Mouse (Mus musculus) MEL (cell line): ENCODE measurements around the gene Rnf223. TPM values are rescaled to one million over a fixed set of nuclear protein-coding genes. Genes with fewer than 3 reads are reported as not detected.
A peak's percentile ranks its signal among the peaks of the same experiment; 100 is the strongest.

Experiments
- DNase-seq: peaks from one replicate; pipeline ENCODE4 v3.0.0; 2011; ENCODE audit warnings: low read depth, low spot score
- H3K27ac ChIP-seq: 2 replicates; pipeline ENCODE4 v1.5.1; 2012; ENCODE audit warnings: low read depth, mild to moderate bottlenecking, control low read depth, low read length, moderate library complexity; ENCODE audit not compliant: control insufficient read depth
- H3K27me3 ChIP-seq, 2 experiments: fragments of 150-350 bp in 1 of 2; sonication (generic) in 1 of 2; 2 replicates each; pipeline ENCODE4 v1.6.1; 2012; ENCODE audit warnings: low read length in 2 of 2, mild to moderate bottlenecking in 2 of 2, improper control_type of control experiment in 1 of 2, moderate library complexity in 1 of 2; ENCODE audit not compliant: insufficient read depth in 2 of 2, control insufficient read depth in 1 of 2
- H3K36me3 ChIP-seq, 2 experiments: 2 replicates each; pipeline ENCODE4 v1.6.1; 2012 to 2014; ENCODE audit warnings: low read length in 2 of 2, improper control_type of control experiment in 1 of 2, inconsistent platforms in 1 of 2, mild to moderate bottlenecking in 1 of 2; ENCODE audit not compliant: insufficient read depth in 2 of 2, control insufficient read depth in 1 of 2
- H3K4me1 ChIP-seq, 2 experiments: fragments of 150-350 bp in 1 of 2; sonication (generic) in 1 of 2; 2 replicates each; pipeline ENCODE4 v1.6.1; 2012; ENCODE audit warnings: low read length in 2 of 2, improper control_type of control experiment in 1 of 2, mild to moderate bottlenecking in 1 of 2; ENCODE audit not compliant: insufficient read depth in 2 of 2, control insufficient read depth in 1 of 2
- H3K4me3 ChIP-seq, 2 experiments: fragments of 150-350 bp in 1 of 2; sonication (generic) in 1 of 2; 2 replicates each; pipeline ENCODE4 v1.5.1; 2012; ENCODE audit warnings: low read depth in 2 of 2, low read length in 2 of 2, mild to moderate bottlenecking in 2 of 2, moderate library complexity in 2 of 2, control low read depth in 1 of 2, improper control_type of control experiment in 1 of 2; ENCODE audit not compliant: control insufficient read depth in 1 of 2, insufficient read depth in 1 of 2
- H3K79me2 ChIP-seq: 2 replicates; pipeline ENCODE4 v1.6.1; 2012; ENCODE audit warnings: mild to moderate bottlenecking, low read length, moderate library complexity; ENCODE audit not compliant: control insufficient read depth, poor library complexity, insufficient read depth
- H3K9ac ChIP-seq: 2 replicates; pipeline ENCODE4 v1.6.1; 2012; ENCODE audit warnings: low read depth, mild to moderate bottlenecking, control low read depth, low read length, moderate library complexity; ENCODE audit not compliant: control insufficient read depth, poor library complexity, severe bottlenecking
- H3K9me3 ChIP-seq: fragments of 150-350 bp; sonication (generic); replicated peaks from 2 replicates; pipeline ENCODE4 v1.6.1; 2012; ENCODE audit warnings: mild to moderate bottlenecking, low read length, improper control_type of control experiment, moderate library complexity; ENCODE audit not compliant: insufficient read depth
- E2F4 ChIP-seq: IDR thresholded peaks from 2 replicates; pipeline ENCODE4 v1.6.1; 2011; ENCODE audit warnings: low read depth, low read length, improper control_type of control experiment, borderline replicate concordance
- EP300 ChIP-seq, 2 experiments: IDR thresholded peaks; 2 replicates each; pipeline ENCODE4 v1.6.1; 2011; ENCODE audit warnings: improper control_type of control experiment in 2 of 2, low read length in 2 of 2, low read depth in 1 of 2, mild to moderate bottlenecking in 1 of 2
- KAT2A ChIP-seq: conservative IDR thresholded peaks from 2 replicates; pipeline ENCODE4 v1.6.1; 2012; ENCODE audit warnings: low read depth, low read length, improper control_type of control experiment, inconsistent platforms
- MAFK ChIP-seq: IDR thresholded peaks from 2 replicates; pipeline ENCODE4 v1.6.1; 2011; ENCODE audit warnings: low read depth, mild to moderate bottlenecking, low read length, improper control_type of control experiment, borderline replicate concordance
- MAX ChIP-seq: IDR thresholded peaks from 2 replicates; pipeline ENCODE4 v1.6.1; 2011; ENCODE audit warnings: low read length, improper control_type of control experiment
- MYB ChIP-seq: IDR thresholded peaks from 2 replicates; pipeline ENCODE4 v1.6.1; 2011; ENCODE audit warnings: mild to moderate bottlenecking, low read depth, low read length, improper control_type of control experiment
- MYC ChIP-seq: IDR thresholded peaks from 2 replicates; pipeline ENCODE4 v1.6.1; 2011; ENCODE audit warnings: low read depth, mild to moderate bottlenecking, low read length, improper control_type of control experiment, moderate library complexity
- NELFE ChIP-seq: IDR thresholded peaks from 2 replicates; pipeline ENCODE4 v1.6.1; 2011; ENCODE audit warnings: low read depth, low read length, improper control_type of control experiment
- NRF1 ChIP-seq: IDR thresholded peaks from 2 replicates; pipeline ENCODE4 v1.6.1; 2014; ENCODE audit warnings: low read depth, mild to moderate bottlenecking, inconsistent platforms, low read length, improper control_type of control experiment, moderate library complexity; ENCODE audit not compliant: poor library complexity, insufficient read depth, severe bottlenecking
- POLR2A ChIP-seq, 2 experiments: IDR thresholded peaks; 2 replicates each; pipeline ENCODE4 v1.6.1; 2011 to 2012; ENCODE audit warnings: low read length in 2 of 2, mild to moderate bottlenecking in 2 of 2, control low read depth in 1 of 2, improper control_type of control experiment in 1 of 2, low read depth in 1 of 2, moderate library complexity in 1 of 2; ENCODE audit not compliant: control insufficient read depth in 1 of 2, insufficient read depth in 1 of 2, poor library complexity in 1 of 2
- POLR2AphosphoS2 ChIP-seq: IDR thresholded peaks from 2 replicates; pipeline ENCODE4 v1.6.1; 2011; ENCODE audit warnings: low read length, improper control_type of control experiment
- POLR2AphosphoS5 ChIP-seq: IDR thresholded peaks from 2 replicates; pipeline ENCODE4 v1.6.1; 2012; ENCODE audit warnings: low read depth, borderline replicate concordance, mild to moderate bottlenecking, inconsistent platforms, low read length, moderate library complexity, mixed read lengths
- SMC3 ChIP-seq: IDR thresholded peaks from 2 replicates; pipeline ENCODE4 v1.6.1; 2011; ENCODE audit warnings: low read depth, low read length, improper control_type of control experiment
- TBP ChIP-seq: IDR thresholded peaks from 2 replicates; pipeline ENCODE4 v1.8.0; 2011; ENCODE audit warnings: low read depth, low read length, improper control_type of control experiment
- TCF12 ChIP-seq: IDR thresholded peaks from 2 replicates; pipeline ENCODE4 v1.6.1; 2014; ENCODE audit warnings: low read depth, mild to moderate bottlenecking, inconsistent platforms, low read length, improper control_type of control experiment, moderate library complexity
- USF1 ChIP-seq: IDR thresholded peaks from 2 replicates; pipeline ENCODE4 v1.6.1; 2014; ENCODE audit warnings: low read depth, mild to moderate bottlenecking, inconsistent platforms, low read length, improper control_type of control experiment, moderate library complexity
- USF2 ChIP-seq, 2 experiments: IDR thresholded peaks; 2 replicates each; pipeline ENCODE4 v1.6.1; 2011 to 2012; ENCODE audit warnings: improper control_type of control experiment in 2 of 2, low read length in 2 of 2, borderline replicate concordance in 1 of 2, inconsistent platforms in 1 of 2, low read depth in 1 of 2, mild to moderate bottlenecking in 1 of 2; ENCODE audit not compliant: insufficient read depth in 1 of 2
- ZC3H11A ChIP-seq: IDR thresholded peaks from 2 replicates; pipeline ENCODE4 v1.6.1; 2012; ENCODE audit warnings: low read depth, mild to moderate bottlenecking, inconsistent platforms, low read length, improper control_type of control experiment
- ZKSCAN1 ChIP-seq: IDR thresholded peaks from 2 replicates; pipeline ENCODE4 v1.6.1; 2012; ENCODE audit warnings: low read depth, mild to moderate bottlenecking, inconsistent platforms, low read length, improper control_type of control experiment, moderate library complexity
- ZMIZ1 ChIP-seq: IDR thresholded peaks from 2 replicates; pipeline ENCODE4 v1.6.1; 2012; ENCODE audit warnings: low read depth, mild to moderate bottlenecking, inconsistent platforms, low read length, improper control_type of control experiment, moderate library complexity
- polyA plus RNA-seq, 2 experiments: library from polyadenylated mRNA; stranded (reverse) in 1 of 2; unstranded in 1 of 2; fragments of >175 nt in 1 of 2; fragments of >200 nt in 1 of 2; gene quantifications; 2 replicates each; pipeline versions ENCODE4 v1.2.1 to v1.2.4; 2012; ENCODE audit warnings: low replicate concordance in 2 of 2, low read depth in 1 of 2; ENCODE audit not compliant: insufficient read length in 2 of 2, insufficient read depth in 1 of 2, missing spikeins in 1 of 2
- total RNA-seq: library from RNA; depleted of rRNA; stranded (reverse); fragments of 300-350 nt; gene quantifications from 2 replicates; pipeline ENCODE4 v1.2.3, GENCODE M21; 2012

The Rnf223 gene
- total and polyA plus RNA-seq, 3 experiments = 0.65 to 2.5 TPM; not detected in 1

GRCm38 (mm10) chr4:156133334-156133733 is 3.0 kb downstream of the Rnf223 start:
- Histone ChIP-seq H3K4me3 (no peak overlapping the region), H3K79me2 (peaks cover 4% of the 10 kb centered on the region; the same call in 1 of the 2 replicates), H3K36me3 (no peaks in the 10 kb centered on the region; a peak in 1 of 4 replicates), H3K4me1 (peaks cover 0 to 12% of the 10 kb centered on the region in 2 experiments; a peak in 2 of 4 replicates), H3K9me3 (no peaks in the 10 kb centered on the region), H3K9ac (no peak overlapping the region), H3K27ac (no peak overlapping the region), H3K27me3 (no peaks in the 10 kb centered on the region)
- TF ChIP-seq ZMIZ1 (no peak), ZKSCAN1 (no peak), MYC (no peak), SMC3 (no peak), POLR2A (IDR thresholded peaks at IDR 0.05; ENCODE audit: control insufficient read depth in 1 of 2, insufficient read depth in 1 of 2, low read depth in 1 of 2, low read length in 2 of 2, poor library complexity in 1 of 2) (no peak), ZC3H11A (no peak), KAT2A (no peak), MAFK (no peak), EP300 (IDR thresholded peaks at IDR 0.05; ENCODE audit: low read depth in 1 of 2, low read length in 2 of 2) (no peak)
- no peak for DNase-seq

- no peaks in the 10 kb centered on the region for H3K9me3 ChIP-seq
- H3K9ac ChIP-seq = no peak overlapping the region
- no peaks in the 10 kb centered on the region for H3K27me3 ChIP-seq
- peaks cover 0 to 10% of the 10 kb centered on the region in 2 experiments; a peak in 2 of 4 replicates for H3K4me1 ChIP-seq
- no peak overlapping the region for H3K4me3 ChIP-seq
- H3K79me2 ChIP-seq = peaks cover 4% of the 10 kb centered on the region; the same call in 1 of the 2 replicates
- H3K27ac ChIP-seq = no peak overlapping the region
- DNase-seq = peak; percentile 30
- no peaks in the 10 kb centered on the region; a peak in 1 of 4 replicates for H3K36me3 ChIP-seq
- TF ChIP-seq NRF1 = no peak
- peak; percentile 28; the same call in 1 of the 2 replicates for TF ChIP-seq USF1
Observed at GRCm38 (mm10) chr4:156133943-156134605, 3.8 kb downstream of the Rnf223 start.

- no peak overlapping the region for H3K9ac ChIP-seq
- TF ChIP-seq POLR2AphosphoS5 = no peak
- no peak for TF ChIP-seq USF1
- TF ChIP-seq ZKSCAN1 = no peak
- TF ChIP-seq POLR2AphosphoS2 = no peak
- no peak for TF ChIP-seq NELFE
- TF ChIP-seq MAX = no peak
- TF ChIP-seq TBP = no peak
- TF ChIP-seq MYB = no peak
- TF ChIP-seq ZC3H11A = no peak
- TF ChIP-seq USF2 (IDR thresholded peaks at IDR 0.05; ENCODE audit: borderline replicate concordance in 1 of 2, insufficient read depth in 1 of 2, low read depth in 1 of 2, low read length in 2 of 2) = no peak
- no peak for TF ChIP-seq E2F4
- no peak for TF ChIP-seq TCF12
- no peaks in the 10 kb centered on the region for H3K9me3 ChIP-seq
- H3K27ac ChIP-seq = no peak overlapping the region
- H3K27me3 ChIP-seq = no peaks in the 10 kb centered on the region
- peaks cover 2 to 7% of the 10 kb centered on the region in 2 experiments; a peak in 3 of 4 replicates for H3K4me1 ChIP-seq
- DNase-seq = no peak
- H3K4me3 ChIP-seq = no peak overlapping the region
- peaks cover 4% of the 10 kb centered on the region; the same call in 1 of the 2 replicates for H3K79me2 ChIP-seq
- H3K36me3 ChIP-seq = no peaks in the 10 kb centered on the region
Observed at GRCm38 (mm10) chr4:156135112-156135511, 4.8 kb downstream of the Rnf223 start.
